Mouse (Mus musculus) gastrocnemius, adult 8-10 months (tissue): Measurements from ENCODE around the gene Ifna15. TPM values are rescaled to one million over a fixed set of nuclear protein-coding genes. Genes with fewer than 3 reads are reported as not detected.
"Not testable (repeated sequence)": the region's sequence is repeated elsewhere in the genome, so short reads cannot be mapped to it uniquely, and the experiment has no call there.

Source experiments
- DNase-seq, 2 experiments: peaks; one replicate each; pipeline ENCODE4 v3.0.0; 2022; ENCODE audit warnings: low spot score in 2 of 2
- total RNA-seq, 4 experiments: library from RNA; stranded (reverse); gene quantifications; 2 replicates each; pipeline ENCODE4 v1.2.4; 2022

Gene Ifna15
- total RNA-seq: not detected

DNA sequence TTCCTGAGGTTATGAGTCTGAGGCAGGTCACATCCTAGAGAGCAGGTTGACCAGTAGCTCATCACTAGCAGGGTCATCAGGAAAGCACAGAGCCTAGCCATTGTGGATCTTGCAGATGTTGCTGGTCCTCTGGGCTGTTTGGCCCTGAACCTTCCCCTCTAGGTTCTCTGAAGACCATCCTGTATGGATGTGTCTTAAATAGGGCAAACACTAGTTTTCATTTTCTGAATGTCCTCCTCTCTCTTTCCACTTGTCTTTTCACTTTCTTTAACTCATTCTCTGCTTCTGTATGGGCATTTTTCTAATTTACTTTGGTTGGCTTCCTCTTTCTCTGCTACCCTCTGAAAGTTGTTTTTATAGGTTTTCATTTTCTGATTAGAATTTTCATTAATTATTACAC, at the start of gene Ifna15:
Gene Ifna15, minus strand, starts transcription at position 101 of the 400 bp plus-strand sequence.
- DNase-seq: not testable (repeated sequence)

DNA sequence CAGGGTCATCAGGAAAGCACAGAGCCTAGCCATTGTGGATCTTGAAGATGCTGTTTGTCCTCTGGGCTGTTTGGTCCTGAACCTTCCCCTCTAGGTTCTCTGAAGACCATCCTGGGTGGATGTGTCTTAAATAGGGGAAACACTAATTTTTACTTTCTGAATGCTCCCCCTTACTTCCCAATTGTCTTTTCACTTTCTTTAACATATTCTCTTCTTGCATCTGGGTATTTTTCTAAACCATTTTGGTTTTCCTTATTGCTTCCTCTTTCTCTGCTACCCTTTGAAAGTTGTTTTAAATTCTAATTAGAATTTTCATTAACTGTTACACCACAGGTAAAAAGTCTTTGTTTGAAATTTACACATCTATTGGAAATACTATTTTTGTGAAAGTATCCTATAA, 45.2 kb upstream of the Ifna15 start, which contains the start of gene Ifna12:
Gene Ifna12, minus strand, starts transcription at position 101 of the 400 bp plus-strand sequence.
- no peak for DNase-seq

DNA sequence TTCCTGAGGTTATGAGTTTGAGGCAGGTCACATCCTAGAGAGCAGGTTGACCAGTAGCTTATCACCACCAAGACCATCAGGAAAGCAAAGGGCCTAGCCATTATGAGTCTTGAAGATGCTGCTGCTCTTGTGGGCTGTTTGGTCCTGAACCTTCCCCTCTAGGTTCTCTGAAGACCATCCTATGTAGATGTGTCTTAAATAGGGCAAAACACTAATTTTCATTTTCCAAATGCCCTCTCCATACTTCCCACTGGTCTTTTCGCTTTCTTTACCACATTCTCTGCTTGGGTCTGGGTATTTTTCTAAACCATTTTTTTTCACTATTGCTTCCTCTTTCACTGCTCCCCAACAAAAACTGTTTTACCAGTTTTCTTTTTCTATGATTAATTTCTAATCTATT, 34.2 kb upstream of the Ifna15 start, which contains the start of gene Ifna9:
Gene Ifna9, minus strand, starts transcription at position 101 of the 400 bp plus-strand sequence.
- DNase-seq: no peak

DNA sequence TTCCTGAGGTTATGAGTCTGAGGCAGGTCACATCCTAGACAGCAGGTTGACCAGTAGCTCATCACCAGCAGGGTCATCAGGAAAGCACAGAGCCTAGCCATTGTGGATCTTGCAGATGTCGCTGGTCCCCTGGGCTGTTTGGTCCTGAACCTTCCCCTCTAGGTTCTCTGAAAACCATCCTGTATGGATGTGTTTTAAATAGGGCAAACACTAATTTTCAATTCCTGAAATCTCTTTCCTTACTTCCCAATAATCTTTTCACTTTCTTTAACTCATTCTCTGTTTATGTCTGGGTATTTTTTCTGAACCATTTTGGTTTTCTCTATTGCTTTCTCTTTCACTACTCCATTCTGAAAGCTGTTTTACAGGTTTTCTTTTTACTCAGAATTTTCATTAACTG, 13.7 kb upstream of the Ifna15 start, which contains the start of gene Ifna14:
Gene Ifna14, minus strand, starts transcription at position 101 of the 400 bp plus-strand sequence.
- no peak for DNase-seq

DNA sequence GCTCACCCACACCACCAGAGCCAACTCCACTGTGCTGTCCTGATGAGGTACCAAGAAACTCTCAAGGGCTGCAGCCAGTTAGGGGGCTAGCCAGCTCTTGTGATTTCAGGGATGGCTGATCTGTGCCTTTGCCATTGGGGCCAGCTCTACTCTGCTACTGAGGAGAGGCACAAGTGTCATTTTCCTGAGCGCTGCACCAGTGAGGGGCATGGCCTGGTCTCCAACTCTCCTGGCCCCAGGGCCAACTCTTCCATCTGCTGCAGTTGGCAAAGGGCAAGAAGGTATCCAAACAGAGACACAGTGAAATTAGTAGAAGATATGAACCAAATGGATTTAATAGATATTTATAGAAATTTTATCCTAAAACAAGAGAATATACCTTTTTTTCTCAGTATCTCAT, 3.7 kb upstream of the Ifna15 start:
- no peak for DNase-seq

DNA sequence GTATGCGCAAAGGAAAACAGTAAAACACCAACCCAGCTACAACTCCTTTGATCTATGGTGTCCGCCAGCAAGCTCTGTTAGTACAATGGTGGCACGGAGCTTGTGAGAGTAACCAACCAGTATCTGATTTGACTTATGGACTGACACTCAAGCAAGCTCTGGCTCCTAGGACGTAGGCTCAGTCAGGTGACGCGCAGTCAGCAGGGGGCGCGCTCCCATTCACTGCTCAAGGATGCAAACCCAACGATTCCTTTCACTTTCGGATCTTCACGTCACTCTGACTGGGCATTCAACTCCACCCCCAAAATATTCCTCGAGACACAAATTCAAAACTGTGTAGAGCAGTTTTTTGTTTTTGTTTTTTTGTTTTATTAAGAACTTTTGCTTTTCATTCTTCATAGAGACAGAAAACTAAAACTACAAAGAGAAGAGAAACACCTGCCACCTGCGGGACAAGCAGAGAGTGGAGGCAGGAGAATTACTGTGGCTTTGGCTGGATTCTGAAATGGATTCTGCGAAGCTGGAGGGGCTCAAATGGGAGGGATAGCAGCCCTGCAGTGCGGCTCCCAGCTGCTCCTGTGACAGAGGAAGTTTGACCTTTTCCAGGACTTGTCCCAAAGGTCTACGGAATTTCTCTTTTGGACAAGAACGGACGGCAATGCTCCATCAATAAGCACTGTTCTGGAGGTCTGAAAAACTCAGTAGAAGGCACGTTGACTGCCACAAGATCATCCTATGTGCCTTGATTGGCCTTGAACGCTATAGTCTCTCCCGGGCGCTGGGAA, 7.7 kb downstream of the Ifna15 start:
- DNase-seq: peak; percentile 57 to 63

DNA sequence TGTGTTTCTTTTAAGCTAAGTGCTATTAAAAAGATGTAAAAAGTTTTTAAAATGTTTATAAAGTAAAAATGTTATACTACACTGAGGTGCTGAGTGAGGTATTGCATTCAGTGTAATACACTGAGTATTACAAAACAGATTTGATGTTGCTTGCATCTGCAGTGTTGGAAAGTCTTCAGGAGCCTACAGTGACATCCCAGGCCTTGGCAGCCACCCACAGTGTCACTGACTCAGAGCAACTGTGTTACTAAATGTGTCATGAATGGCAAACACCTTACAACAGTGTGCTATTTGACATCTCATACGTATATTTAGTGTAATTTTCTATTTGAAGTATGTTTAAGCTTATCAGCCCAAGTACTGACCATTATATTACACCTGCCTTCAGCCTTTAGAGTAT, 10.1 kb downstream of the Ifna15 start:
- DNase-seq: no peak

DNA sequence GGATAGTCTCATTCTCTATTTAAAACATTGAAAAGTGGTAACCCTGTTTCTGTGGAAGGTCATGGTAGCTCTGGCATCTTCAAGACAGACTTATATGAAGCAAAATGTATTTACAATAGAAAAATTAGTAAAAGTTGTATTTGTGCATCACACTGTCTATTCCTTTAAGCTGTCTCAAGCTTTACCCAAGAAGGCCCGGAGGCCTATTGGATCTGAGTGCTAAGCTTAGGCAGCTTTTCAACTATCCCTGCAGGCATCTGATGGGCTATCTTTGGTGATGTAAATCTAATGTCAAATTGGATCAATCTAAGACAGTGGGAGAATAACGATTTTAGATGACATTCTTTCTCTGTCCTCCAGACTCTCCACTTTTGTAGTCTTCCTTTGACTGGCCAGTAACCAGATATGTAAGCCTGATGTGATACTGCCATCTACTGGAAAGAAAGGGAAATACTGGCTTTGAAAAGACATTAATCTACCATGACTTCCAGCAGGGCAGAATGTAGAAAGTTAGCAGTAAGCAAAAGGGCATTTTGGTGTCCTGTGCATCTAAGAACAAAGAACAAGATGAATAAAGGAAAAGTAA, 14.3 kb downstream of the Ifna15 start:
- no peak for DNase-seq

DNA sequence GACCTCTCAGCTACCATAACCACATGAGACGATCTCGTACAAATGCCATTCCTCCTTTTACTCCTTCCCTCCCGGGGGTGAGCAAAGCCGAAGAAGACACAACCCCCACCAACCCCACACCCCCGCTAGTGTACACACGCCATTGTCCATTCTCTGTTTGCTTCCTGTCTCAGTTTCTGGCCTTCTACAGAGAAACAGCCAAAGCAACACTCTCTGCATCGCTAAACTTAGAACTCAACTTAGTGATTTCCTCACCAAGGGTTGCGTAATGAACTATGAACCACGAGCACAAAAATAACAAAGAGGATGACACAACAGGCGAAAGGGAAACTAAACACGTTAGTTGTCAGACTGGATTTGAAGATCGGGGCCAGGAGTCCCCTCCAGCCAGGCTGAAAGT, 20.7 kb downstream of the Ifna15 start:
- DNase-seq: peak in 1 of 2 experiments; percentile 4

DNA sequence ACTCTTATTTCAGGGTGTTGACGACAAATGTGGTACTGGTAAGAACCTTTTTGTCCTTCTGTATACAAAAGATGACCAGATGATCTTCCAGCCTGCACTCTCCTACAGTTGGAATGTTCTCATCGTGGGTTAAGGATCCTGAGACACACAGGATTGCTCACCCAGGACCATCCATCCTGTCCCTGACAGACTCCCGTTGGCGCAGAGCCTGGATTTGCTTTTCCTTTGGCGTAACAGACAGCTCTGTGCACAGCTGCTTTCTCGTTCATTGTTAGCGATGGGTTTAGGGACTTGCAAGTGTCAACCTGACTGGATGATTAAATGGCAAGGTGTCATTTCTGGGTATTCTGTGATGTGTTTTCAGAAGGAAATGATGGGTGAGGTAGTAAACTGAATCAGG, 21.4 kb downstream of the Ifna15 start:
- DNase-seq: no peak

DNA sequence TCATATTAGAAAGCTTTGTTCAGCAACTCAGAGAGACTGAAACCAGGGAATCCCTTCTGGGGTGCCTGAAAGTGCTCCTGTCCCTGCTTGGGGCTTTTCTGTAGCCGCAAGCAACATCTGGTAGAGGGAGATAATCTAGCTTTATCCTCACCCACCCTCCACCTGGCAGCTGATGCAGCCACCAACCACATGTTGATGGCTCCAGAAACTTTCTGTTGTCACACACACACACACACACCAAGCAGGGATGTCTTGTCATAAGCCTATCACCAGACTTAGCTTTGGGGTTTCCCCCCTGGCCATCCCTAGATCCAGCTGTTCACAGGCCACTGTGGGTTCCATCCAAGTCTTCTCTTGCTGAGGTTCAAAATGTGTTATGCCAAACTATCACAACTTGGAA, 22.3 kb downstream of the Ifna15 start:
- no peak for DNase-seq

DNA sequence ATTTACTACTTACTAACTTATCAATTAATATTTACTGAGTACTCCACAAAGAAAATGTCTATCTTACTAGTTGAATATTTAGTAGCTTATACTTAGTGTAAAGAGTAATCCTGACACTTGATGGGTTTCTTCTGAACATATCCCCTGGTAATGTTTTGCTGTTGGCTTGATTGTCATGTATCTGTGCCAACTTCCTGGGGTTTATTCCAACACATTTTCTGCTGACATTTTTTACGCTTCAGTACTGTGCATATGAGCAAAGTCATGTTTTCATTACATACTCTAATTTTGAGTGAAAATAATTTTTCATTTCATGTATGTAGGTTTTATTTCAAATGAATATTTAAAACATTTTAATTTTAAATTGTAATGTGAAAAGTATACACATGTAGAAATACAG, 23.1 kb downstream of the Ifna15 start:
- DNase-seq: no peak

DNA sequence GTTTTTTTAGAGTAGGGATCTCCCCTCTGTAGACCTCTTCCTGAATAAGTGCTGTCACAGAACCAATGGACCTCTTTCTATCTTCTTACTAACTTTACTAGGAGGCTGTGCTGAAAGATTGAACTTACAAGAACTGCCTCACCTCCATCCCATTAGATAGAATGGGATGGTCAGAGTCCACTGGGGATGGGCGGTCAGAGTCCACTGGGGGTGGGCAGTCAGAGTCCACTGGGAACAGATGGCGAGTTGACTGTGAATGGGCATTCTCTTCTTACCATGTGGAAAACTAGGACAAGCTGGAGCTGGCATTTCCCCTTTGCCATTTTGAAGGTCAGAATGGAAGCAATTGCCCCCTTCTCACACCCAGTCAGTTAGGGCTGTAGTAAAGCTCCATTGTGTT, 24.5 kb downstream of the Ifna15 start:
- DNase-seq: no peak

DNA sequence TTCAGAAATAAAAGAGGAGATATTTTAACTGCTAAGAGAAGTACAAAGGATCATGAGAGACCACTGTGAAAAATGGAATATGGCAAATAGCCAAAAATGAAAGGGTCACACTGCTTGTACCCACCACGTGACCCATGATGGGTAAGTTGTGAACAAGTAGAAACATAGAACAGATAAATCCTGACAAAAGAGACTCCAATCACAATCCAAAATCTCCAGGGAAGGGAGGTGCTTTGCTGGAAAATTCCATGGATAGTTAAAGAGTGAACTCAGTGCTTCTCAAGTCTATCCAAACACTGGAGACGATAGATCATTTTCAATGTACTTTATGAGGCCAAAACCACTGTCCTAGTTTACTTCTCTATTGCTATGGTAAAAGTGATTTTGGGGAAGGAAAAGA, 27.2 kb downstream of the Ifna15 start:
- no peak for DNase-seq

DNA sequence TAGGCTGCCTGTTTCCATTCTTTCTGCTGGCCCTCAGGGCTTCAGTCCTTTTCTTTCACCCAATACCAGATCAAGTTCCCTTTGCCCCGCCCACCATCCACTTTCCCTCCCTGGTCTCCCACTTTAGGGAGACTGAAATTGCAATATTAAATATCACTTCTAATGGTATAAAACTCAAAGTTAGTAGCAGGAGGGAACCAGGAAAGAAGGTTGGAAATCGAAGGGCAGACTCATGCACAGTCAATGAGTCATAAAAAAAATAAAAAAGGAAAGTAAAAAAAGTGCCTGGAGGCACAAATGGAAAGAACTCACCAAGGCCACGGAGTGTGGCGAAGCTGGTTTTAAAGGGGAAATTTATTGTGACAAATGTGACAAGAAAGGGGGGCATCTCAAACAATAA, 27.8 kb downstream of the Ifna15 start:
- DNase-seq: no peak

DNA sequence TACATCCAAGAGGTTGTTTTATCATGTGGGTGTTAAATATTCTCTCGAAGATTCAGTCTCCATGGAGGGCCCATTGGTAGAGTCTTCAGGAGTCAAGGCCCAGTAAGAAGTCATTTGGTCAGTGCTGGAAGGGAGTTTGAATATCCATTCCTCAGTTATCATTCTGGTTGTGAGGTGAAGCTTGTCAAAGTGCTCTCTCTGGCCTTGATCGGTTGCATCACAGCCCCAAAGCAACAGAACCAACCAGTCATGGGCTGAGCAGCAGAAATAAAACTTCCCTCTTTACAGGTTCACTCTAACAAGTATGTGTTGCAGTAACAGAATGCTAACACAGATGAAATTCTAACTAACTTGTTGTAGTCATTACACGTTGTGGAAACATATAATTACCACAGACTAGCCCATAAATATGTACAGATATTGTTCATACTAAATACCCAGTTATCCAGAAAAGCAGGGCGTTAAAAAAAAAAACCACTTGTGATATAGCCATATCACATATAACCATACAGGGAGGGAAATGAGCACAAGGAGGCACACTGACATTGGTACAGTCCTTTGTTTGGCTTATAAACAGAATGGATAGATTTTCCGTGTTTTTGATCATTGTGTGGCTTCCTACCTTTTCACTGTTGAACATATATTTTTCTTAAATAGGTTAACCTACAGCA, 31.5 kb downstream of the Ifna15 start:
- no peak for DNase-seq

DNA sequence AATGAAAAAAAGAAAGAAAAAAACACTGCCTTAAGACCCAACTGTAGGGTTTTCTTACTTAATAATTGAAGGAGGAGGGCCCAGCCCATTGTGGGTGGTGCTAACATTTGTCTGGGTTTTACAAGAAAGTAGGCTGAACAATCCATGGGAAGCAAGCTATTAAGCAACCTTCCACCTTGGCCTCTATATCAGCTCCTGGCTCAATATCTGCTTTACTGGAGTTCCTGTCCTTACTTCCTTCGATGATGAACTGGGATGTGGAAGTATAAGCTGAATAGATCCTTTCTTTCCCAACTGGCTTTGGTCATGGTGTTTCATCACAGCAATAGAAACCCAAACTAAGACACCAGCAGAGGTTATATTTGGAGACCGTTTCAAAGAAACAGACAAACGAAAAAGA, 32.7 kb downstream of the Ifna15 start:
- no peak for DNase-seq

DNA sequence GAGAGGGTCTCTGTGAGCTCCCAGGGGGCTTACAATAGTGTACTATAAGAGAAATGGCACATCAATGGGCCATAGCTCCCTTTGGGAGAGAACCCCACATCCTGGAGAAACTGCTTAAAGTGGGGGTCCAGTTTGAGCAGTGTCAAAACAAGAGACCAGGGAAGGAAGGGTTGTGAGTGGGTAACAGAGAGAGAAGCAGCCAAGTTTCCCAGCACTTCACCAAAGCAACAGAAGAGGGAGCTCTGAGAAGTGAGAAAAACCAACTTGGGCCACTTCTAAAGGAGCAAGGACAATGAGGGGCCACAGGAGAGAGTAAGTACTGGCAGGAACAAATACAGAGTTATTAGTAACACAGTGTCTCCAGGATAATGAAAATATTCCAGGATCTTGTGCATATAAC, 34.8 kb downstream of the Ifna15 start:
- DNase-seq: no peak

DNA sequence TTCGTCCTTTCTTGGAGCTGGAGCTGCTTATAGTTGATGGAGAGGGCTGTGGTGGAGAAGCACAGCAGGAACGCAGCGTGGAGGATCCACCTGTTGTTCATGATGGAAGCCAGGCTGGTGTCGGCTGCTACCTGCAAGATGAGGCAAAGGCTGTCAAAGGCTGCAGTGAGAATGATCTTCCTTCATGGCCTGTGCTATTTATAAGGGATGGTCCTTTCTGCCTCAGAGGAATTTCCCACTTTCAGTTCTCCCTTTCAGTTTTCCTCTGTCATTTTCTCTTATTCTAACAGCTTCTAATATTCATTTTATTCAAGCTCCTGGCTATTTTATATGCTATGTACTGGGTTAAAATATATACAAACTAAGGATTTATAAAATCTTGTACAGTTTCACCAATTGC, 35.4 kb downstream of the Ifna15 start, which contains the start of gene Ifnb1:
Gene Ifnb1, minus strand, starts transcription at position 101 of the 400 bp plus-strand sequence.
- DNase-seq: no peak

DNA sequence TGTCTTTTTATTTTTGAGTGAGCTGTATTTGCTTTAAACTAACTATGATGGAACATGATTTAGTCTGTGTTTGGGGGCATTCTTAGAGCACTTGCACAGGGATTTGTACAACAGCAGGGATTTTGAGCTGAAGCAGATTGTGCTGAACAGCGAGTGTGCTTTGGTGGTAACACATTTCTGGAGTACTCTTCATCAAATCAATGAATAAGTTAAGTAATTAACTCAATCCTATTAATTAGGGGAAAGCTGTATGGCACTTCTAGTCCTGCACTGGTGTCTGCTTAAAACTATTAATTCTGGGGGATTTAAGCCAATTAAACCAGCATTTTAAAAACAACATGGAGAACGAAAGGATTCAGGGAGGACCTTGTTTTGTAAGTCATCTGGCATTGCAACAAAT, 40.1 kb downstream of the Ifna15 start:
- DNase-seq: no peak

DNA sequence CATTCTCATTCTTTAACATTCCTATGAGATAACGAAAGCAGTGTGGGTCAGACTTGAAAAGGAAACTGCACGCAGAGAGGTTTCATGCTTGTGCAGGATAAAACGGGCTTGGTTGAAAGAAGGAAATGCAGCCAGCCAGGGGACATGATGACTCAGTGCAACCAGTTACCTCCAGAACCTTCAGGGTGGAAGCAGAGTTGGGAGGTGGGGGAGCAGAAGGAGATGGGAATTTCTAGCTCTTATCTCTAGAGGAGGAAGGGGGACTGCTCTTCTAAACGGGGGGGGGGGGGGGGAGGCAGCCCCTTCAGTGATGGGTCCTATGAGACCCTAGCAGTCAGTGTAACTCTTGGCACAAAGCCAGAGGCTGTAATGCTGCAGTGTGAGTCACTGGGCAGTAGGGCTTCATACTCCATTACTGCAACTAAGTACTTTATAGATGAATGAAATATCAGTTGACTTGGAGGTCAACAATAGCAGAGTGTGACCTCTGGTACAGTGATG, 42.3 kb downstream of the Ifna15 start:
- no peak for DNase-seq

DNA sequence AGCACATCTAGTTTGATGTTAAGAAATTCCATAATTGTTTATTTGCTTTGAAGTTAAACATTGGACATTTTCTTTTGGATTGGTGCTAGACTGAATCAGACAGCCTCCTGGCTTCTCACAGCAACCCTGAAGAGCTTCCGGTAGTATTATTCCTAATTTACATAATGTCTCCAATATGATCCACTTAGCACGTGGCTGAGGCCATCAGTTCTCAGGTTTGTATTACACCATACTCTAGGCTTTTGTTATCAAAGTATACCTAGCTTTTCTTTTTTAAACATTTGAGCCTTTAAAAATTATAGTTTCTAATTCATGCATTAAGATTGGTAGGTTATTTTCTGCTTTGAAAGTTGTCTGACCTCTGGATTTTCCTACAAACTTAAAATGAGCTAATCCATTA, 42.8 kb downstream of the Ifna15 start:
- no peak for DNase-seq
